Mouse (Mus musculus) G1E (cell line): Measurements from ENCODE around the gene Trip11. TPM values are rescaled to one million over a fixed set of nuclear protein-coding genes. Genes with fewer than 3 reads are reported as not detected.

Experiments
- ATAC-seq: 2 replicates; pipeline ENCODE4 v1.8.0; 2016; ENCODE audit warnings: mild to moderate bottlenecking; ENCODE audit not compliant: insufficient number of reproducible peaks, poor library complexity, low FRiP score, severe bottlenecking; ENCODE audit errors: extremely low read depth
- DNase-seq: peaks from one replicate; pipeline ENCODE4 v3.0.0; 2012; ENCODE audit warnings: low spot score
- H3K27me3 ChIP-seq: 2 replicates; pipeline ENCODE4 v1.6.1; 2012; ENCODE audit warnings: mild to moderate bottlenecking, low read length, inconsistent platforms; ENCODE audit not compliant: insufficient read depth
- H3K36me3 ChIP-seq: replicated peaks from 2 replicates; pipeline ENCODE3; 2012; ENCODE audit warnings: mild to moderate bottlenecking, inconsistent platforms
- H3K4me1 ChIP-seq: 2 replicates; pipeline ENCODE4 v1.6.1; 2012; ENCODE audit warnings: low read depth, low read length, inconsistent platforms, mixed read lengths; ENCODE audit not compliant: insufficient read depth
- H3K4me3 ChIP-seq: 2 replicates; pipeline ENCODE4 v1.5.1; 2012; ENCODE audit warnings: low read depth, mild to moderate bottlenecking, inconsistent platforms, low read length, moderate library complexity, mixed read lengths
- H3K9me3 ChIP-seq: replicated peaks from 2 replicates; pipeline ENCODE4 v1.6.1; 2012; ENCODE audit warnings: inconsistent platforms
- CTCF ChIP-seq: IDR thresholded peaks from 2 replicates; pipeline ENCODE4 v1.5.1; 2012; ENCODE audit warnings: low read depth, low read length, inconsistent platforms, mixed read lengths
- GATA1 ChIP-seq: IDR thresholded peaks from 2 replicates; pipeline ENCODE4 v1.6.1; 2012; ENCODE audit warnings: borderline replicate concordance, low read length, inconsistent platforms, mixed read lengths
- GATA2 ChIP-seq: IDR thresholded peaks from 2 replicates; pipeline ENCODE4 v1.6.1; 2012; ENCODE audit warnings: low read depth, low read length, inconsistent platforms, borderline replicate concordance
- POLR2AphosphoS5 ChIP-seq: IDR thresholded peaks from 2 replicates; pipeline ENCODE4 v1.6.1; 2012; ENCODE audit warnings: low read depth, low read length, inconsistent platforms; ENCODE audit not compliant: insufficient replicate concordance
- TAL1 ChIP-seq: conservative IDR thresholded peaks from 2 replicates; pipeline ENCODE4 v1.6.1; 2012; ENCODE audit warnings: low read depth, low read length, inconsistent platforms, mixed read lengths
- polyA plus RNA-seq: library from polyadenylated mRNA; stranded (reverse); fragments of >175 nt; gene quantifications from 2 replicates; pipeline ENCODE4 v1.2.3, GENCODE M21; 2012
- total RNA-seq, 2 experiments: library from RNA; stranded (forward) in 1 of 2; stranded (reverse) in 1 of 2; fragments of 200-1000 nt in 1 of 2; fragments of >200 nt in 1 of 2; fragmentation: Nextera tagmentation in 1 of 2; gene quantifications; 2 replicates each; pipeline ENCODE4 v1.2.3; 2014 to 2017

Trip11 gene
- total and polyA plus RNA-seq, 3 experiments = 3.6 to 77.1 (median 45.7) TPM

DNA sequence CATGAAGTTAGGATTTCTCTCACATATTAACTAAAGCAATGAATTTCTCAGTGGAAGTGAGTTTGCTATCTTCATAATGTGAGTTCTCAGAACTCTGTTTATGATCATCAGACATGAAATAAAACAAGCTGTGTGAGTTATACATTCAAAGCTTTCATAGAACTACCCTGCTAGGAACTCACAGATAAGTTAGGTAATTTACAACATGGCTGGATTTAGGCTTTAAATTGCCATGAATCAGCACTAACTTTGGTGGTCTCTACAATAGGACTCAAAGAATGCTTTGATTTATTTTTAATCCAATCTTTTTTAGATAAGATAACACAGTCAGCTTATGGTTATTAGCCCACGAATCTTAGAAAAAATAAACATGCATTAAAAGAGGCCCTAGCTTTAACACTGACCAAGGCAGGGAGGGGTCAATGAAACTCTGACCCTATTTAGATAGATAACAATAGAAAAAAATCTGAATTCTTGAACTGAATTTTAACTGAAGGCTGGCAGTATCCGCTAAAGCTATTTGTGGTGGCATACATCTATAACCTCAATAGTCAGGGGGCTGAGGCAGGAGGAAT lies 13.3 kb downstream of the Trip11 start:
- Histone ChIP-seq H3K4me1 (peaks cover 4% of the 10 kb centered on the region), H3K4me3 (no peak overlapping the region), H3K36me3 (peaks cover 65% of the 10 kb centered on the region), H3K9me3 (no peaks in the 10 kb centered on the region), H3K27me3 (no peaks in the 10 kb centered on the region)
- DNase-seq = no peak
- no peak for TF ChIP-seq TAL1
- no peak for TF ChIP-seq GATA1
- TF ChIP-seq CTCF = no peak
- TF ChIP-seq GATA2 = no peak
- TF ChIP-seq POLR2AphosphoS5 = no peak
- no peak for ATAC-seq

DNA sequence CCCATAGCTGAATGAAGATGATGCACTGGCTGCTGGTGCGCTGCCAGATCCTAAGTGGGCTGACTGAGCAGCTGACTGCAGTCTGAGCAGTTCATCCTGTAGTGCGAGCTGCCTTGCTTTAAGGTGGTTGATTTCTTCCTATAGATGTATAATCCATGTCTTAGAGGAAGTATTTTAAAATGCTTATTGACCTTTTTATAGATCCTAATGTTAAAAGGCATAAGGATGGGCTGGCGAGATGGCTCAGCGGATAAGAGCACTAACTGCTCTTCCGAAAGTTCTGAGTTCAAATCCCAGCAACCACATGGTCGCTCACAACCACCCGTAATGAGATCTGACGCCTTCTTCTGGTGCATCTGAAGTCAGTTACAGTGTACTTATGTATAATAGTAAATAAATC lies 14.1 kb downstream of the Trip11 start:
- TF ChIP-seq GATA2 (no peak), CTCF (no peak), GATA1 (no peak), POLR2AphosphoS5 (no peak), TAL1 (no peak)
- Histone ChIP-seq H3K4me3 (no peak overlapping the region), H3K4me1 (peaks cover 4% of the 10 kb centered on the region), H3K27me3 (no peaks in the 10 kb centered on the region), H3K9me3 (no peaks in the 10 kb centered on the region), H3K36me3 (peaks cover 68% of the 10 kb centered on the region)
- DNase-seq (no peak), ATAC-seq (no peak)

DNA sequence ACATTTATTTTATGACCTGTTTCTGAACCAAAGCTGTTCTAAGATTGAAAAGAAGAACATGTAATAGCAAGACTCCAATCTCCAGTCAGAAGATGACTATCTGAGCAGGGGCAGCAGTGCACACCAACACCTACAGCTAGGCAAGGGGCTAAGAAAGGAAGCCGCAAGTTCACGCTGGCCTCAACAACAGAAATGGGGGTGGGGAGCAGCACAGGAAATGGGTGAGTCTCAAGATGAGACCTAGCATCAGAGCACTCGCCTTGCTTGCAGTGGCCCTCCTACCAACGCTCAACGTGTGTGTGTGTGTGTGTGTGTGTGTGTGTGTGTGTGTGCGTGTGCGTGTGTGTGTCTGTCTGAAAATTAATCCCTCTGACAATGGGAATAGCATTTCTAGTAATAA lies 16.0 kb downstream of the Trip11 start:
- TF ChIP-seq GATA2 = no peak
- no peak for TF ChIP-seq TAL1
- TF ChIP-seq CTCF = no peak
- TF ChIP-seq POLR2AphosphoS5 = no peak
- no peak for TF ChIP-seq GATA1
- H3K36me3 ChIP-seq = peaks cover 71% of the 10 kb centered on the region
- no peaks in the 10 kb centered on the region for H3K27me3 ChIP-seq
- no peak overlapping the region for H3K4me3 ChIP-seq
- no peaks in the 10 kb centered on the region for H3K9me3 ChIP-seq
- ATAC-seq = no peak; the same call in 1 of the 2 replicates
- peaks cover 4% of the 10 kb centered on the region for H3K4me1 ChIP-seq
- no peak for DNase-seq

DNA sequence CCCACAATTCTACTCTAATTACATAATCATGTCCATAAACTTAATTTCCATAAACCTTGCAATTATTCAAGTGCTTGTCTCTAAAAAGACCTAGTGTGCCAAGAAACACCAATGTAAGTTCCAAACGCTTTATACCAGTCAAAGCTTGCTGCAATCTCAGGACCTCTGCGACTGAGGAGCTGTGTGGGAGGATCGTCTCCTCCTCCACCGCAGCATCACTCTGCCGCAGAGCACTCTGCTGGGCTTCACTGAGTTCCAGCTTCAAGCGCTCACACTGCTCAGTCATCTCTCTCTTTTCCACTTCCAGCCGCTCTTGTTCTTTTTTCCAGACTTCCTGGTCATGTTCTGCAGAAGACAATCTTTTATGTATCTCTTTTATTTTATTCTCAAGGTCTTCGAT lies 19.8 kb downstream of the Trip11 start:
- ATAC-seq (no peak), DNase-seq (no peak)
- no peaks in the 10 kb centered on the region for H3K27me3 ChIP-seq
- no peak overlapping the region for H3K4me3 ChIP-seq
- TF ChIP-seq POLR2AphosphoS5 (no peak), TAL1 (no peak), CTCF (no peak), GATA1 (no peak), GATA2 (no peak)
- peaks cover 4% of the 10 kb centered on the region for H3K4me1 ChIP-seq
- peaks cover 79% of the 10 kb centered on the region for H3K36me3 ChIP-seq
- no peaks in the 10 kb centered on the region for H3K9me3 ChIP-seq

DNA sequence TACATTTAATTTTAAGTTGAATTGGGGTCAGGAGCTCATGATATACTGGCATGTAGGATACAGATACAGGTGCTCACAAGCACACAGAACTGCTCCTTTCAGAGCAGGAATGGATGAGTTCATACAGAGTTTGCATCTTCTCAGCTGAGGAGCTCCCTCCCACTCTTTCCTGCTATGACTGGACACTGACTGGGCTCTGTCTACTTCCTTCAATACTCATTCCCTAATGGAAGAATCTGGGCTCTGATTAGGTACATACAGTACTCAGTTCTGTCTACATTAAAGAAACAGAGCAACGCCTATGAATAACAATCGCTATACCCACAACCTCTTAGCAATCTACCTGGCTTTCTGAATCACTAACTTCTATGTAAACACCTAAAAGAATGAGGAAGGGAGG lies 20.2 kb downstream of the Trip11 start:
- peaks cover 4% of the 10 kb centered on the region for H3K4me1 ChIP-seq
- no peak overlapping the region for H3K4me3 ChIP-seq
- TF ChIP-seq GATA2 (no peak), TAL1 (no peak), GATA1 (no peak), CTCF (no peak), POLR2AphosphoS5 (no peak)
- peaks cover 80% of the 10 kb centered on the region for H3K36me3 ChIP-seq
- H3K27me3 ChIP-seq = no peaks in the 10 kb centered on the region
- ATAC-seq (no peak), DNase-seq (no peak)
- no peaks in the 10 kb centered on the region for H3K9me3 ChIP-seq

DNA sequence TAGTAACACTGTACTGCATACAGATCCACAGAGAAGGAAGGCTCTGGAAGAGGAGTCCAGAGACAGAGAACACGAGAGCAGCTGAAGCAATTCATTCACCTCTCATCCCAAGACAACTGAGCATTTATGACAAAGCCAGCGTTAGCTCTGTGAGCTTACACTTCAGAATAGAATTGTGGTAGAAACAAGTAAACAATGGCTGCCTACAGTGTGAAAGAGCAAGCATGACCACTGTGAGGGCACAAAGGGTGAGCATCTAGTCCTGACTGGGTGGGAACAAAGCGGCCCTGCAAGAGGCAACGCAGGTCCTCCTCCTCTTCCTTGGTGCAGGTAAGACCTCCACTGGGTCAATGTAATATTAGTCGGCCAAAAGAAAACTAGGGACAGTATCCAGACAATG lies 22.0 kb downstream of the Trip11 start:
- H3K36me3 ChIP-seq = peaks cover 81% of the 10 kb centered on the region

More for the DNA sequence above, 22.0 kb downstream of the Trip11 start:
- H3K27me3 ChIP-seq = no peaks in the 10 kb centered on the region
- no peak for TF ChIP-seq CTCF
- no peak for TF ChIP-seq TAL1
- no peak for TF ChIP-seq GATA1
- no peak for TF ChIP-seq POLR2AphosphoS5
- no peak for TF ChIP-seq GATA2
- ATAC-seq (no peak), DNase-seq (no peak)
- H3K9me3 ChIP-seq = no peaks in the 10 kb centered on the region
- no peak overlapping the region for H3K4me3 ChIP-seq
- no peaks in the 10 kb centered on the region for H3K4me1 ChIP-seq
